Comparison of ENCODE assay signal across 8 mouse cellular contexts in the genomic region with DNA sequence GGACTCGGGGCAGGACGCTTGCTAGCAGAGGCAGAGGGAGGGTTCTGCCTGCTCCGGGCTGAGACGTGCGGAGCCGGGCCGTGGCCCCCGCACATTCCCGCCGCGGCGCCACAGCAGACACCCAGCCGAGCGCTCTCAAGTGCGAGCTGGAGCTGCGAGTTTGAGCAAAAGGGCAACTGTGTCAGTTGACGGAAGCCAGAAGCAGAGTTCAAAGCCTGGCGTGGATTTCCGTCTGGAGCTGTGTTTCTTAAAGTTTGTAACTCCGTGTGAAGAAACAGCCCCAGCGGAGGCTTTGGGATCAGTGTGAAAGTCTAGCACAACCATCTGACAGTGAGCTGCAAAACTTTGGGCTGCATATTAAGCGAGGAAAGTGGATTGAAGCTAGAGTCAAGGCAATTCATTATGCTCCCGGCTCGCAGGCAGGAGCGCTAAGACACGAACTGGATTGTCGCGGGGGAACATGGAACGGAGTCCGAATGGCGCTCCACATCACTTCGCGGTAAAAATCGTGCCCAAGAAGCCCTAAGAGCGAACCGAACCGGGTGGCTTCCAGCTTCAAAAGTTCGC. TPM values are rescaled to one million over a fixed set of nuclear protein-coding genes. Genes with fewer than 3 reads are reported as not detected.
A peak's percentile ranks its signal among the peaks of the same experiment; 100 is the strongest.
DNase-seq lines count a peak whose midpoint lies in the region; ATAC-seq and TF ChIP-seq lines count a peak whose summit lies in the region.

No protein-coding gene starts in this region.

- peak; percentile 43; the same call in 1 of the 2 replicates for ATAC-seq in embryonic facial prominence, embryonic 13.5 days (ENCODE audit: insufficient number of reproducible peaks, insufficient read depth, low FRiP score, low TSS enrichment, low read depth)
- peak; percentile 34; the same call in 1 of the 2 replicates for ATAC-seq in limb, embryonic 12.5 days (ENCODE audit: insufficient number of reproducible peaks, insufficient read depth, low FRiP score, low TSS enrichment, low read depth)
- ATAC-seq in midbrain, embryonic 15.5 days (replicated peaks): peak; percentile 19

- peak; percentile 73 for TF ChIP-seq POLR2A in kidney, adult 2 months (IDR thresholded peaks at IDR 0.05; ENCODE audit: low read depth, low read length)
- peak; percentile 87 for TF ChIP-seq POLR2A in spleen, adult 2 months (IDR thresholded peaks at IDR 0.05; ENCODE audit: low read depth, low read length)

- WGBS in embryonic facial prominence, embryonic 13.5 days: under 1% methylated on average over 38 of the region's 38 CpGs
- under 1% methylated on average over 38 of the region's 38 CpGs for WGBS in kidney, adult 2 months
- under 1% methylated on average over 38 of the region's 38 CpGs for WGBS in limb, embryonic 12.5 days
- under 1% methylated on average over 38 of the region's 38 CpGs for WGBS in midbrain, embryonic 15.5 days
- WGBS in spleen, adult 2 months: under 1% methylated on average over 38 of the region's 38 CpGs

- TF ChIP-seq CTCF in kidney, adult 2 months (conservative IDR thresholded peaks at IDR 0.05; ENCODE audit: insufficient read depth, insufficient read length, low read depth, low read length): no peak
- no peak for TF ChIP-seq CTCF in spleen, adult 2 months (IDR thresholded peaks at IDR 0.05; ENCODE audit: extremely low read depth, insufficient read depth, insufficient read length, insufficient replicate concordance)

- H3K4me3 ChIP-seq in embryonic facial prominence, embryonic 13.5 days: peak overlapping the region; percentile 100
- peak overlapping the region; percentile 52 for H3K4me3 ChIP-seq in kidney, adult 2 months (ENCODE audit: insufficient read depth, low read depth, low read length)
- H3K4me3 ChIP-seq in limb, embryonic 12.5 days (replicated peaks): peak overlapping the region; percentile 100
- H3K4me3 ChIP-seq in midbrain, embryonic 15.5 days: peak overlapping the region; percentile 100
- H3K4me3 ChIP-seq in spleen, adult 2 months (ENCODE audit: extremely low read depth, insufficient read depth, insufficient read length): peak overlapping the region; percentile 82

- peaks cover 20% of the 10 kb centered on the region for H3K4me1 ChIP-seq in embryonic facial prominence, embryonic 13.5 days
- H3K4me1 ChIP-seq in kidney, adult 2 months (ENCODE audit: control insufficient read depth, insufficient read depth, low read length): peaks cover 17% of the 10 kb centered on the region
- peaks cover 17% of the 10 kb centered on the region for H3K4me1 ChIP-seq in limb, embryonic 12.5 days (replicated peaks)
- peaks cover 22% of the 10 kb centered on the region for H3K4me1 ChIP-seq in midbrain, embryonic 15.5 days
- peaks cover 14% of the 10 kb centered on the region for H3K4me1 ChIP-seq in spleen, adult 2 months (ENCODE audit: control insufficient read depth, insufficient read depth, insufficient read length)

- no peaks in the 10 kb centered on the region for H3K27me3 ChIP-seq in embryonic facial prominence, embryonic 13.5 days
- H3K27me3 ChIP-seq in kidney, adult 2 months (replicated peaks; ENCODE audit: control insufficient read depth, insufficient read depth, low read length): no peaks in the 10 kb centered on the region
- no peaks in the 10 kb centered on the region for H3K27me3 ChIP-seq in limb, embryonic 12.5 days
- no peaks in the 10 kb centered on the region for H3K27me3 ChIP-seq in midbrain, embryonic 15.5 days (replicated peaks)
- no peaks in the 10 kb centered on the region for H3K27me3 ChIP-seq in spleen, adult 2 months (ENCODE audit: control insufficient read depth, insufficient read depth, low read length)

- peak overlapping the region; percentile 88 for H3K4me2 ChIP-seq in embryonic facial prominence, embryonic 13.5 days
- peak overlapping the region; percentile 91 for H3K4me2 ChIP-seq in limb, embryonic 12.5 days
- H3K4me2 ChIP-seq in midbrain, embryonic 15.5 days: peak overlapping the region; percentile 97

- H3K36me3 ChIP-seq in embryonic facial prominence, embryonic 13.5 days: no peaks in the 10 kb centered on the region
- no peaks in the 10 kb centered on the region for H3K36me3 ChIP-seq in kidney, adult 2 months (ENCODE audit: control insufficient read depth, insufficient read depth, low read length)
- no peaks in the 10 kb centered on the region for H3K36me3 ChIP-seq in limb, embryonic 12.5 days
- H3K36me3 ChIP-seq in midbrain, embryonic 15.5 days (replicated peaks): no peaks in the 10 kb centered on the region
- no peaks in the 10 kb centered on the region for H3K36me3 ChIP-seq in spleen, adult 2 months (ENCODE audit: control insufficient read depth, insufficient read depth, low read length)

- H3K9me3 ChIP-seq in embryonic facial prominence, embryonic 13.5 days: no peaks in the 10 kb centered on the region
- H3K9me3 ChIP-seq in limb, embryonic 12.5 days: no peaks in the 10 kb centered on the region
- no peaks in the 10 kb centered on the region for H3K9me3 ChIP-seq in midbrain, embryonic 15.5 days

- peak overlapping the region; percentile 100 for H3K27ac ChIP-seq in embryonic facial prominence, embryonic 13.5 days
- H3K27ac ChIP-seq in kidney, adult 2 months (ENCODE audit: insufficient read depth, low read depth, low read length): peak overlapping the region; percentile 96
- H3K27ac ChIP-seq in limb, embryonic 12.5 days: peak overlapping the region; percentile 100
- H3K27ac ChIP-seq in midbrain, embryonic 15.5 days: peak overlapping the region; percentile 99
- peak overlapping the region; percentile 99 for H3K27ac ChIP-seq in spleen, adult 2 months (ENCODE audit: insufficient read depth, low read length)

- DNase-seq in 3T3-L1 (ENCODE audit: low read depth, low spot score): peak; percentile 95
- peak; percentile 85 to 88 for DNase-seq in adrenal gland, postnatal 36 days
- DNase-seq in heart, adult 18-20 months: peak; percentile 90 to 95
- DNase-seq in kidney, adult 2 months: peak; percentile 94
- peak; percentile 81 to 84 for DNase-seq in spleen, adult 2 months (ENCODE audit: low read depth in 1 of 2, low spot score in 2 of 2)

- H3K9ac ChIP-seq in embryonic facial prominence, embryonic 13.5 days: peak overlapping the region; percentile 100
- H3K9ac ChIP-seq in limb, embryonic 12.5 days (replicated peaks): peak overlapping the region; percentile 100
- H3K9ac ChIP-seq in midbrain, embryonic 15.5 days: peak overlapping the region; percentile 57

RNA-seq across cellular contexts. Expression of a gene that starts 0.8 kb away (rescaled TPM):
- total RNA-seq in adrenal gland, postnatal 36 days (2021): 10 to 100 TPM; 51.8 to 54.7 TPM
- polyA plus RNA-seq in embryonic facial prominence, embryonic 13.5 days (2015; fragmentation: Nextera tagmentation; extraction: Ambion mirVana): 36.0 and 36.4 TPM in 2 replicates
- 10 to 100 TPM; 31.3 to 34.9 TPM for total RNA-seq in heart, adult 18-20 months (2021)
- 40.5 and 43.7 TPM in 2 replicates for polyA plus RNA-seq in kidney, adult 2 months (2012; rRNA removed)
- polyA plus RNA-seq in limb, embryonic 12.5 days (2016; fragmentation: Nextera tagmentation; extraction: Ambion mirVana): 39.6 and 41.6 TPM in 2 replicates
- 37.9 and 39.3 TPM in 2 replicates for polyA plus RNA-seq in midbrain, embryonic 15.5 days (2015; fragmentation: Nextera tagmentation; extraction: Ambion mirVana)
- 142 and 150 TPM in 2 replicates for polyA plus RNA-seq in spleen, adult 2 months (2012; rRNA removed)

Comparison
In these comparisons a context has a peak if more than half of its experiments do, and no peak if none do; other contexts are left out.
1. Peak in every context shown above with its lines: DNase-seq, ATAC-seq, H3K4me3 ChIP-seq and H3K27ac ChIP-seq.